Mouse (Mus musculus): ENCODE measurements around the gene Aldh1l1.

Gene Aldh1l1

GRCm38 (mm10) chr6:90472079-90472478 lies 14.1 kb upstream of the Aldh1l1 start:
- DNase-seq (ENCODE audit: low spot score in 2 of 2): no peak

GRCm38 (mm10) chr6:90472697-90473096 lies 13.5 kb upstream of the Aldh1l1 start:
- no peak for DNase-seq (ENCODE audit: low spot score in 2 of 2)

GRCm38 (mm10) chr6:90473630-90474360 lies 12.4 kb upstream of the Aldh1l1 start:
- DNase-seq (ENCODE audit: low spot score in 2 of 2): no peak

GRCm38 (mm10) chr6:90474361-90474750 lies 11.9 kb upstream of the Aldh1l1 start:
- no peak for DNase-seq (ENCODE audit: low spot score in 2 of 2)

GRCm38 (mm10) chr6:90475176-90475853 lies 10.9 kb upstream of the Aldh1l1 start:
- no peak for DNase-seq (ENCODE audit: low spot score in 2 of 2)

- DNase-seq (ENCODE audit: low spot score in 2 of 2): no peak
Measured at GRCm38 (mm10) chr6:90475854-90476212, 10.4 kb upstream of the Aldh1l1 start.

GRCm38 (mm10) chr6:90476941-90477518 lies 9.2 kb upstream of the Aldh1l1 start:
- no peak for DNase-seq (ENCODE audit: low spot score in 2 of 2)

- DNase-seq (ENCODE audit: low spot score in 2 of 2): no peak
Measured at GRCm38 (mm10) chr6:90484249-90484648, 2.0 kb upstream of the Aldh1l1 start.

GRCm38 (mm10) chr6:90484876-90485275 lies 1.4 kb upstream of the Aldh1l1 start:
- DNase-seq (ENCODE audit: low spot score in 2 of 2): no peak

- no peak for DNase-seq (ENCODE audit: low spot score in 2 of 2)
Measured at GRCm38 (mm10) chr6:90487531-90487930, 1.3 kb downstream of the Aldh1l1 start.

GRCm38 (mm10) chr6:90489532-90489931 lies 3.3 kb downstream of the Aldh1l1 start:
- DNase-seq (ENCODE audit: low spot score in 2 of 2): no peak

- no peak for DNase-seq (ENCODE audit: low spot score in 2 of 2)
Measured at GRCm38 (mm10) chr6:90490976-90491375, 4.7 kb downstream of the Aldh1l1 start.

GRCm38 (mm10) chr6:90491956-90492744 lies 5.9 kb downstream of the Aldh1l1 start:
- no peak for DNase-seq (ENCODE audit: low spot score in 2 of 2)

GRCm38 (mm10) chr6:90494155-90494554 lies 7.9 kb downstream of the Aldh1l1 start:
- DNase-seq (ENCODE audit: low spot score in 2 of 2): no peak

GRCm38 (mm10) chr6:90494566-90494965 lies 8.3 kb downstream of the Aldh1l1 start:
- DNase-seq (ENCODE audit: low spot score in 2 of 2): no peak

GRCm38 (mm10) chr6:90495282-90495912 lies 9.2 kb downstream of the Aldh1l1 start:
- no peak for DNase-seq (ENCODE audit: low spot score in 2 of 2)

GRCm38 (mm10) chr6:90496217-90496616 lies 10.0 kb downstream of the Aldh1l1 start:
- no peak for DNase-seq (ENCODE audit: low spot score in 2 of 2)

- no peak for DNase-seq (ENCODE audit: low spot score in 2 of 2)
Measured at GRCm38 (mm10) chr6:90499509-90499908, 13.3 kb downstream of the Aldh1l1 start.

GRCm38 (mm10) chr6:90501222-90501940 lies 15.2 kb downstream of the Aldh1l1 start:
- no peak for DNase-seq (ENCODE audit: low spot score in 2 of 2)

GRCm38 (mm10) chr6:90505906-90506305 lies 19.7 kb downstream of the Aldh1l1 start:
- DNase-seq (ENCODE audit: low spot score in 2 of 2): no peak

GRCm38 (mm10) chr6:90506673-90507311 lies 20.6 kb downstream of the Aldh1l1 start:
- no peak for DNase-seq (ENCODE audit: low spot score in 2 of 2)

Data from spleen, postnatal 14 days (tissue).